Mouse (Mus musculus) neural tube, embryonic 10.5 days (tissue): ENCODE data around the gene Apbb1.

Experiments used
- DNase-seq: peaks from one replicate; pipeline ENCODE4 v3.0.0-alpha.2; 2017; ENCODE audit warnings: low spot score; ENCODE audit errors: extremely low spot score

Apbb1 gene

DNA sequence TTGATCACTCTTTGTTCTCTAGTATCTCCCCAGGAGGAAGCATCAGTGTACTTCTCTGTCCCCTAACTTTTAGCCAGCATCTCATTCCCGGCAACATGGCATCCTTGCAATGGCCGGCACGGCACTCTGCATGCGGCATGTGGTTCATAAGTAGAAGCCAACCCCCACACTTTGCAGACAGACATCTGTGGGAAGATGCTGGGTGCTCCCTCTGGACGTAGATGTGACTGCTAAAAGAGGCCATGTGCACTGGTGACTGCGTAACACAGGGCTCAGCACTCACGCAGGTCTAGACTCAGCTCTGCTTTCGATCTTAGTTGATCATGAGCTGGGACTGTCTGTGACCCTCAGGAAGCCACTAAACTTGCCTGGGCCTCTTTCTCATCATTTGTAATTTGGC, 8.5 kb downstream of the Apbb1 start:
- no peak for DNase-seq

DNA sequence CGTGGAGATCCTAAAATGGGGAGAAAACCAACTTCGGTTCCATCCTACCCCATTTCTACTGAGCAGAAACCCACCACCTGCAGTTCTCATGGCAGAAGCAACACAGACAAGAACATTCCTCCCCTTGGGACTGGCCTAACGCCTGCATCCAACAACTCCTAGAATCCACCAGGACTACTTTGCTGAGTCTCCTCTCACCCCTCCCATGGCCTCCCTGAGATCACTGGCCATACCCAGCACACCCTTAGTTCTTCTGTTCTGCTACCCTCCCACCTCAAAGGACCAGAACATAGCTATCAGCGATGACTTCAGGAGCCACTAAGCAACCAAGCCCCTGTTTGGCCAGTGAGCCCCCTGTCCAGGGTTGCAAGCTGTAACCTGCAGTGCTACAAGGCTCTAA, 10.7 kb downstream of the Apbb1 start:
- no peak for DNase-seq

DNA sequence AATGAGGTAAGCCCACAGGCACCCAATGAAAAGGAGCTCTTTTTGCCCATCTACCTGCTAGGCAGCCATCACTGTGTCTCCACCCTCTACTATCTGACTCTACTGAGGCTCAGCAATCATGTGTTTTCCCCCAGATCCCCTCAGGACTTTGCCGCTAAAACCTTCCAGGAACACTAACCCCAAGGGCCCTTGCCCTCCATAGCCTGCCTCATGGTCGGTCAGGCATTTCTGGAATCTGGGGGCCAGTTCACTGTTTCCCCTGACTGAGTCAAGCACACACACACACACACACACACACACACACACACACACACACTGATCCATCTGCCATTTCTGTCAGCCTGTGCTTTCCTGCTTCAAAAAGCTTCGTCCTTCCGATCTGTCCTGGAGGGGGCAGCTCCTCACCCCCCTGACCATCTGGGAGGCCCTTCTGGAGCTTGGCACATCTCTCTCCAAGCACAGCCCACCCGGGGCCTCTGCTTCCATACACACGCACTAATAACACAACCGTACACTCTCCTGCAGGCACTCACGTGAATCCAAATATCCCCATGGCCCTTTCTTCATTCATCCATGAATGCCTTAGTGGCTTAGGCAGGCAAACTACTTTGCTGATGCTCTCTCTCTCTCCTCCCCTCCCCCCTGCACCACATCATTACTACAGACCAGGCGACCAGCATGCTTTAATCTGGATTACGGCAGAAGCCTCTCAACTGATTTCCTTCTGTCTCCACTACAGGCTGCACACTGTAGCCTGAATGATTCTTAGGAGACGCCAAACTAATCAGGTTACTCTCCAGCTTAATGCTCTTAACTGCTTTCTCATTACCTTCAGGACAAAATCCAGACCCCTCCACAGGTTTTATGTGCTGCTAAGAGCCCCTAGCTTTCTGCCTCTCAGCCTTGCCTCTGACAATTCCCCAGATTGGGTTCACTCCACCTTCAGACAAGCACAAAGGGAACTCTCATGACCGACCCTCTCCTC, 11.6 kb downstream of the Apbb1 start:
- no peak for DNase-seq

DNA sequence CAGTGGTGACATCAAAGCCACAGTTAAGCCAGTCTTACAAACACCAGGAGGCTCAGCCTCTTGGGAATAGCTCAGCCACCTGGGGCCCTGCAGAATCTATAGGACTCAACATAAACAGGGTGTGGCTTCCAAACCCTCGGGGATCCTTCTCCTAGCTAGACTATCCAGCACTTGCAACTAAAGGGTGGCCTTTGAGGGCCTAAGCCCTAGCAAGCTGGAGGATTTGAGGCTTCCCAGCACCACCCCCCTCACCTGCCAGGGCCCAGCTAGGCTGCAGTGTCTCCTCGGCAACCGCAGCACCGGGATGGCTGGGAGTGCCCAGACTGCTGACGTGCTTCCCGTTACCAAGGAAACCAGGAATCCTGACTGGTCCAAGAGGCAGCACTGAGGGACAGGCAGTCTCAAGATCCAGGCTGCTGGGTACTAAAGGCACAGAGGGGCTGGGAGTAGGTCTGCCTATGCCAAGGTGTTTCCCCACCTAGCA, 12.4 kb downstream of the Apbb1 start:
- DNase-seq, result peak; percentile 31

DNA sequence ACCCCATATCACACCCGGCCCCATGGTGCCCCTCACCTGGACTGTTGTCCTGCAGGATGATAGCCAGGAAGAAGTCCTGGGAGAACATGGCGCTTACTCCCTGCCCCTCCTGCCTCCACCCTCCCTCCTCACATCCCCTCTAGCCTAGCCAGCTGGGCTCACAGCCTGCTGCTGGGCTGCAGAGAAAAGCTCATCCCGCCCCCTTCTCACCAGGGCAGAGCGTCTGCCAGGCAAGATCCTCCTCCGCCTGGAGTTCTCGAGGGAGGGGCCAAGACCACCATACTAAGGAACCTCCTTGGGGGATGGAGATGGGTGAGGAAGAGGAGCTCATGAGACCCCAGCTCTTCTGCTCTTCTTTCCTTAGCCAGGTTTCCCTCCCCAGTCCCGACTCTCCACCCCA, 12.9 kb downstream of the Apbb1 start:
- DNase-seq, result no peak

DNA sequence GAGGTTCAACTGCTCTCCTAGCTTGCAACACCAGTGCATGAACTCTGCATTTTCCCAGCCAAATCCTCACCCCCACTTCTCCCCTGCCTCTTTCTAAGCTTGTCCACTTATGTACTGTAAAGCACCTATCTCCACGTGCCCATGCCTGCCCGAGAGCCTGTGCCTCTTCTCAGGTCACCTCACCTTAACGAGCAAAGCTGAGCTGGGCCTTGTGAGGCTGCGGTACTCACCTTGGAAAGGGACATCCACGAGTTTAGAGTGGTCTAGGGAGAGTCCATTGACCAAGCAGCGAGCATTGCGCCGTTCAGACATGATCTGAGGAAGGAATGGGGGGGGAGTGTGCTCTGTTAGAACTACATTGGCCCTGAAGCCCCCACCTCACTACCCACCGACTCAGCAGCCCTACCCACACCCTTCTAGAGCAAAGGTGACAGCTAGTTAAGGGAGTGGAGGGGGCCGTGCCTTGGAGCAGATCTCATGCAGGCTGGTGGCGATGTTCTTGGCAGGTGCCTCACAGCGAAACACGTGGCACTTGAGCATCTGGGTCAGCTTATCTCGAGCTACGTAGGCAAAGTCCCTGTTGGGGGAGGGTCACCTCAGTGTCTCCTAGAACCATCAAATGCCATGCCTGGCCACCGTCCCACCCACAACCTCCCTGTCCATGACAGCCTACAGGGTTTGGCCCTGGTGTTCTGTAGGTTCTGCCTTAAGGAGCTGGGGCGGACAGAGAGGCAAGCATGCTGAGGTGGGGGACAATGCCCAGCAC, 16.2 kb downstream of the Apbb1 start:
- DNase-seq, result no peak

DNA sequence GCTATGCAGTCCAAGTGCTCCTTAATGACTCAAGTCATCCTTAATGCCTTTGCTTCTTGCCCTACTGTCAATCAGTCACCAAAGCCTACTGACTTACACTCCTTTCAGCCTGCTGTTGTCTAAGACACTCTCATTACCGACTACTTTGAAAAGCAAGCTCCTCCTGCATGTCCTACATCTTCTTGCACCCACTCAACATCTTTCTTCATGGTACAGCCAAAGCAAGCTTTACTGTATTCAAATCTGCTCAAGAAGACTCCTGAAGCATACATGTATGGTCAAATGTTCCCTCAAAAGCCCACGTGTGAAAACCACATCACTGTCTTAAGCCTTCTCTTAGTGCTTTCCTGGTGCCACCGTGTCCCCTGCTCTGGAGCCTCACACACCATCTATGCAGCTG, 18.1 kb downstream of the Apbb1 start:
- no peak for DNase-seq

DNA sequence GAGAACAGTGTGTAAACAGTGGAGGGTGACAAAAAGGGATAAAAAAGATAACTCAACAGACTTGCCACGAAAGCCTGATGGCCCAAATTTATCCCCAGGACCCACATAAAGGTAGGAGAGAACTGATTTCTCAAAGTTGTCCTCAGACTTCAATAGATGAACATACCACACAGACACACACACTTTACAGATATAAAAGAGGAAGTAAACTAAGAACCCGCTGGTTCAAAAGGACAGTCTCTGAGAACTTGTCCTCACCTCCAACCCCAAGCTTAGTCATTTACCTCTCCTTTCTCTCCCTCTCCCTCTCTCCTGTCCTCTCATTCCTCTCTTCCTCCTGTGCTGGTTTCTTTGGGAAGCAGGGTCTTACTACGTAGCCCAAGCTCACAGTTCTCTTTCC, 19.1 kb downstream of the Apbb1 start:
- no peak for DNase-seq

DNA sequence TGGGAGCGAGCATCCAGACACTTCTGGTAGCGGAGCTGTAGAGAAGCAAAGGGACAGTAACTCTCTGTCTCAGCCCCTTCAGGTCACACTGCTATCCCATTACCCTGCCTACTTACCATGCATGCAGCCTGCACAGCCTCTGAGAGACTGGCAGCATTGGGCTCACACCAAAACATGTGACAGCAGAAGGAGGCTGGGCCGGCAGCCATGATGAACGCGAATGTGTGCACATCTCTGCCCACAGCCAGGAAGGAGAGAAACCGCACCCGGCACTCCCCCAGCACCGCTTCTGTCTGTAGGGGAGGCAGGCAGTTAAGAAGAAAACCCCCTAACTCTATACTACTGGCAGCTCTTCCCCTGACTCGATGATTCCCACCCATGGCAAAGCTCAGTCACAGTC, 22.4 kb downstream of the Apbb1 start:
- no peak for DNase-seq

DNA sequence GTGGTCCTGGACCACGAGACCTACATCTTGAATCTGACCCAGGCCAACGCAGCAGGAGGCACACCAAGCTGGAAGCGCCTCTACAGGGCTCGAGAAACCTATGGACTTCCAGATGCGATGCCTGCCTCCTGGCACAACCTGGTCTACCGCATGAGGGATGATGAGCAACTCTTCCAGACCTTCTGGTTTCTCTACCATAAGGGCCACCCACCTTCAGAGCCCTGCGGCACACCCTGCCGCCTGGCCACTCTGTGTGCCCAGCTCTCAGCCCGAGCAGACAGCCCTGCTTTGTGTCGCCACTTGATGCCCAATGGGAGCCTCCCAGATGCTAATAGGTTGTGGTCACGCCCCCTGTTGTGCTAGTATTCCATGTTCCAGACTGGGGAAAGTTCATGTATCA, 23.8 kb downstream of the Apbb1 start:
- DNase-seq, result no peak

DNA sequence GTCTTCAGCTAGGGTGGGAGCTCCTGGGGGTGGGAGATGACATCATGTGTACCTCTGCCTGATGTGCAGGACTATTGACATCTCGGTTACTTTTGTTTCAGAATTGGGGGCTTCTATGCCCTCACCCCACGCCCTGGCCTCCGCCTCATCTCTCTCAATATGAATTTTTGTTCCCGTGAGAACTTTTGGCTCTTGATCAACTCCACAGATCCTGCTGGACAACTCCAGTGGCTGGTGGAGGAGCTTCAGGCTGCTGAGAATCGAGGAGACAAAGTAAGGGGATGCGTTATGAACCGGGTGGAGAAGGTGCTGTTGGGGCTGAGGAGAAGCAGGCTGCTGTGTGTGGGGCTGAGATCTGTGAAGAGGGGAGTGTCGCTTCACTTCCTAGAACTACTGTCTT, 25.0 kb downstream of the Apbb1 start:
- DNase-seq, result no peak

DNA sequence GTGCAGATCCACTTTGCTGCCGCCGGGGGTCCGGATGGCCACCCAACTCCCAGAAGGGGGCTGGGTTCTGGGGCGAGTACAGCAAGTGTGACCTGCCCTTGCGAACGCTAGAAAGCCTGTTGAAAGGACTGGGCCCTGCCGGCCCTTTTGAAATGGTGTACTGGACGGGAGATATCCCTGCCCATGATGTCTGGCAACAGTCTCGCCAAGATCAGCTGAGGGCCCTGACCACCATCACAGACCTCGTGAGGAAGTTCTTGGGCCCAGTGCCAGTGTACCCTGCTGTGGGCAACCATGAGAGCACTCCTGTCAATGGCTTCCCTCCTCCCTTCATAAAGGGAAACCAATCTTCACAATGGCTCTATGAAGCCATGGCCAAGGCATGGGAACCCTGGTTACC, 25.9 kb downstream of the Apbb1 start:
- no peak for DNase-seq

DNA sequence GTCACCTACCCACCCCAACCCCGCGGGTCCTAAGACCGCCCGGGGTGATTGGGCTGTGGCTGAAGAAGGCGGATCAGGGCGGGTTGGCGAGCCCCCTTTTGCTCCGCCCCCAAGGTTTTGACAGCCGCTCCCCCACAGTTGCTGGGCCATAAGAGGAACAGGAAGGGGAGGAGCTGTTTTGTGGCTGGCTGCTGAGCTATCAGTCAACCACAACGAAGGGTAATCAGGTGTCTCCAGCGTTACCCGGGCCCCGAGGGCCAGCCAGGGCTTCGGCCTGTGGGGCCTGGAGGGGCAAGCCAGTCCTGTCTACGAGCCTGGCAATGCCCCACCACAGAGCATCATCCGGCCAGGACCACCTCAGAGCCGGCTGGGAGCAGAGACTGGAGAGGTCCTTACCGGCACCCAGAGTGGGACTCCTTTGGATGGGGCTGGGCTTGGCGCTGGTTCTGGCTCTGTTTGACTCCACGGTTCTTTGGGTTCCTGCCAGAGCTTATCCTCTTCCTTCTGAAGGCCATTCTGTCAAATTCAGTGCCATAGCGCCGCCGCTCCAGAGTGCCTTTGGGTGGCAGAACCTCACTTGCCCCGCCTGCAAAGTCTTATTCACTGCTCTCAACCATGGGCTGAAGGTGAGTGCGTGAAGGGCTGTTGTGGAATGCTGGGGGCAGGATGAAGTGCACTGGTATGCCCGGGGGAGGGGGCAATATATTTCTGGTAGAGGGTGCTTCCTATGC, 27.1 kb downstream of the Apbb1 start, which contains the start of gene Smpd1:
Gene Smpd1, plus strand, starts transcription at position 149 of the 731 bp plus-strand sequence.
- peak; percentile 78 for DNase-seq

DNA sequence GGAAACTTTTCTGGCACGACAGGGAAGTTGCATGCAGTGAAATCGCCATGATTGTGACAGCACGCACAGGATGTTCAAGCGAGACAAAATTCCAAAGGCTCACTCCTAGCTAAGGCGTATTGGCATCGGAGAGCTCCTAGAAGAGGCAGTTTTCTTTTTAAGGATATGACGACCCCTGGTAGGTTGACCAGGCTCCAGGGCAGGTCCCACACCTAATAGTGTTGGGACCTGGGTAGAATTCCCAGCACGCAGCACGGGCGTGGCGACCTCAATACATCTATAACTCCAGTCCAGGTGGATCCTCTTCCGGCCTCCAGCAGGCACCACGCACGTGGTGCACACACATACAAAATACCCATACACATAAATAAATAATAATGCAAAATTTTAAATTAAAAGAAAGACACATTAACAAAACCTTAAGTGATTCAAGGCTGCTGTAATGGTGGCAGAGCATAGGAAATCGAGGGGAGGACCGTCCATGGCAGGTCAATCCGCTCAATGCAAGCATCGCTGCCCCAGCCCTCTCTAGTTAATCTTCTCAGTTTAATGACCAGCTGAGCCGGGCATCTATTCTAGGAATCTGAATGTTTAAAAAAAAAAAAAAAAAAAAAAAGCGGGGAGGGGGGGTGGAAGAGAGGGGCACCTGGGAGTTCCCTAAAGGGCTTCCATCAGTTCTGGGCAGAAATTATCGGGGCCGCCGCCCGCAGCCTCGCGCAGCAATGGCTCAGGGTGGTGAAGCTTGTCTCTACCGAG, 27.8 kb downstream of the Apbb1 start:
- no peak for DNase-seq

DNA sequence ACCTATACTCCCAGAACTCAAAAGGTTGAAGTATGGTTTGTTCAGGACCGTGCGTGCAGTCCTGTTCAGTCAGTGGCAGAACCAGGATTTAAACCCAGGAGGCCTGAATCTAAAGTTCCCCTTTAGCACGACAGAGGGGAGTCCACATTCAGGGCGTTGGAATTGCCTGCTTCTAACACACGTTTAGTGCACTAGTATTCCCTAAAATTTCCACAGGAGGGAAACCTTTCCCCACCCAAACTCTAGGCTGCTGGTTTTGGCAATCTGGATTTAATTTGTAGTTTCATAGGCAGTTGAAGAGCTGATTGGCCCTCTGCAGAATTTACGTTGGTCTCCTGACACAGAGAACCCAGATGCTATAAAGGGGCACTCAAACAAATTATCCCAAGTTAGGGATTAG, 32.4 kb downstream of the Apbb1 start:
- no peak for DNase-seq

DNA sequence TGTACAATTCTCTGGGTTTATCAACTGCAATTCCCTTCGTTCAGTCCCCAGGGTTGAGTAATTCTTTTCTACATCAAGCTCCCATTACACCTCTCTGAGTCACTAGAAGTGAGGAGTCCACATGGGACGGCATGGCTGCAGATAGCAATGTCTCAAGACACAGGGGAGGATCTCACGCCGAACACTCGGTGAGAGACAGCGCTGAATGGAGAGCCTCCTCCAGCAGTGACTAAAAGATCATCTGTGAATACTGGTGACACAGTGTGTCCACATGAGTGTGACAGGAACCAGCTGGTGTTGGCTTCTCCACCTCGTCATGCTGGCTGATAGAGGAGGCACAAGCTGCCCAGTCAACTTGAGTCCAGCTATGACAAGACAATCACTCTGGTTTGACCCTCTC, 33.5 kb downstream of the Apbb1 start:
- DNase-seq, result no peak

DNA sequence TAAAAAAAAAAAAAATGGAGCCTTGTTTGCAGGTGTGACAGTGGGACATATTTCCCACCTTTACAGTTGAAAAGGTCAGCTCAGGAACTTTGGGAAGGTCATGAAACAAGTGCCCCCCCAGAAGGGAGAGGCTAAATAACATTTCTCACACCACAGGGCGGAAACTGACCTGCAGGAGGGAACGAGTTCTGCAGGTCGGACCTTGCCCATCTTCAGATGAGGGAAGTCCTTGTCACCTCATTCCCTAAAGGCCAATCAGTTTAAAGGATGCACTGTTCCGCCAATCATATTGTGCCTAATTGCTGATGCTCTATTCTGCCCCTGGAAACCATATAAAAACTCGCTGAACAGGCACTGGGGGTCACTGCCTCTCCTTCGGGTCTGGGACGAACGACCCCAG, 35.5 kb downstream of the Apbb1 start:
- no peak for DNase-seq

DNA sequence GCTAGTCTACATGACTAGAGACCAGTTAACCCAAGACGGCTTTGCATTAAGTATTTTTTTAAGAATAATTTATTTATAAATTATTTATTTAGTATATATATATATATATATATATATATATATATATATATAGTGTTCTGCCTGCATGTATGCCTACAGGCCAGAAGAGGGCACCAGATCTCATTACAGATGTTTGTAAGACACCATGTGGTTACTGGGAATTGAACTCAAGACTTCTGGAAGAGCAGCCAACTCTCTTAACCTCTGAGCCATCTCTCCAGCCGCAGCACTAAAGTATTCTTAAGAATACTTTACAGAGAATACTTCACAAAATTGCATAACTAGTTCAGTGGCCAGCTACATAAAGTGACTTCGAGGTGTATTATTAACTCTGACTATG, 47.3 kb downstream of the Apbb1 start:
- DNase-seq, result no peak

DNA sequence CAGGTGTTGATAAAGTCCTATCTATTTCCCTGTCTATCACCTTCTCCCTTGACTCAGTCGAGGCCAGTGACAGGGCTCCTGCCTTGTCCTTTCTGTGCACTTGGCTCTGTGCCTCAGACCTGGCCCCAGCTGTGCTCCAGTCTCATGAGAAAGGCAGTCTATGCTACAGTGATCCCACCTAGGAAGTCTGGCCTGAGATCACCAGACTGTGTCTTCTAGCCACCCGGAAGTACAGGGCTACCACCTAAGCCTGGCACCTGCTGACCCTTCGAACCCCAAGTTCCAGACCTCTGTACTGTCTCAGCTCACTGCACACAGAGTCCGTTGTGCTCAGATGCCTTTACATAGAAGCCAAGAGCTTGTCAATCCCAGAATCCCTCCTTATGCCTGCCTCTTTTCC, 53.4 kb downstream of the Apbb1 start:
- no peak for DNase-seq

DNA sequence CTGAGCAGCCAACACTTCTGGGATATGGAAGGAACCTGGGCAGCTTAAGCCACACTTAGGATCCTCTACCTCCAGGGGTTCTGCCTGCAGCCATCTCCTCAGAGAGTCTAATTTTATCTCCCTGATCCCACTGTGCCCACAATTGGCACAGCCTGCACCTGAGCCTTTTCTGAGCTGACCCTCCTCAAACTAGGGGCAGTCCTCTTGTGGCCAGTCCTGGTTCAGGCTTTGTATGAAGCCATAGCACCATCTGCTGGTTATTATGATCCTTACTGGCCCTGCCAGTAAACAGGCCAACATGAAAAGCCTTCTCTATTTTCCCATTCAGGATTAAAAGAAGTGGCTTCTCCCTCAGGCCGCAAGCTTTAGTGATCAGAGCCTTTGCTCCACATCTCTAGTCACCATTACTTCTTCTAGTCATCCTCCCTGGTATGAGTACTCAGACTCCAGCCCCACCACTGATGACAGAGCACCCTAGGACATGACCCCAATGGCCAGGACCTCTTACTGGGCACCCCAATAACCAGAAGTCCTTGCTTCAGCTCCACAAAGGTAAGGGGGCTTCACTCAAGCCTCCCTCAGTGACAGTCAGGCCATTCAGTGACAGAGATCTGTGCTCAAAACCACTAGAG, 54.0 kb downstream of the Apbb1 start:
- DNase-seq, result no peak
